Mouse (Mus musculus): ENCODE data around the gene Olfr1386. TPM values are rescaled to one million over a fixed set of nuclear protein-coding genes. Genes with fewer than 3 reads are reported as not detected.
"Not testable (repeated sequence)": the region's sequence is repeated elsewhere in the genome, so short reads cannot be mapped to it uniquely, and the experiment has no call there.

The Olfr1386 gene
- total RNA-seq (2014; fragmentation: Nextera tagmentation) (not detected in 2 replicates), total RNA-seq (2017) (0.22 and 0.23 TPM in 2 replicates), polyA plus RNA-seq (2012) (not detected in 2 replicates)

DNA sequence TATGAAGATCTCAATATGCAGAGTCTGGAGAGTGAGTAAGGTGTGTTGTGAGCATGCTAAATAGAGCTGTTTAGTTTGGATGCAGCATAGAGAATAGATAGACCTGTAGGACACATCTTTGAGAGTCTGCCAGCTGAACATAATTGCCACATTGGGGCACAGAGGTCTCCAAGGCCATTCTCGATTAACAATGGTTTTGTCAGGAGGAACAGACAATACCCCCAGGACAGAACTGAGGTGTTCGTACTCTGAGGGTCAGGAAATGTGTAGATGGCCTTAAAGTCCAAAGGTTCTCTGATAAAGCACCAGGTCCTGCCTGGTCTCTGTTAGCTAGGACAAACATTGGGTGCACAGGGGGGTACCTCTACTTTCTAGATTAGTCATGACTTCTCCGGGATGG is at the start of gene Olfr1386:
TSS of gene Olfr1386 (plus strand) at position 301 of the 400 bp plus-strand sequence.
- DNase-seq (ENCODE audit: low spot score); H3K4me3 ChIP-seq (ENCODE audit: low read depth, low read length); H3K36me3 ChIP-seq (replicated peaks); H3K4me1 ChIP-seq (ENCODE audit: insufficient read depth, low read depth, low read length); H3K27me3 ChIP-seq (ENCODE audit: insufficient read depth, low read length); H3K9me3 ChIP-seq (replicated peaks); ATAC-seq (ENCODE audit: extremely low read depth, insufficient number of reproducible peaks, low FRiP score, poor library complexity, severe bottlenecking): not testable (repeated sequence)

DNA sequence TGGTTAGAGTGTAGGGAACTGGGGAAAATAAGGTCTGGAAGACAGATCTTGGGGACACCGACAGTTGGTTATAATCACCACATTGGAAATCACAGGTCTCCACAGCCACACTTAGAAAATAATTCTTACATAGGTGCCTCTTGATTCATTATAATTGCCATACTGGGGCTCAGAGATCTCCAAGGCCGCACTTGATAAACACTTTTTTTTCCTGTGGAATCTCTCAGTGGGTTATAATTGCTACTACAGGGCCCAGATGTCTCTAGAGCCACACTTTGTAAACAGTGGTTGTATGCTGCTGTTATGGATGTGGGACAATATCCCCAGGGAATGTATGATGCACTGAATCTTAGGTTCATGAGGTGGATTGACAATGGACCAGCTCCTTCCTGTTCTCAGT is 42.1 kb upstream of the Olfr1386 start, which contains the start of gene Olfr1389:
TSS of gene Olfr1389 (plus strand) at position 301 of the 400 bp plus-strand sequence.
- TF ChIP-seq GATA1 (IDR thresholded peaks at IDR 0.05; ENCODE audit: borderline replicate concordance, low read length) (no peak), POLR2AphosphoS5 (IDR thresholded peaks at IDR 0.05; ENCODE audit: insufficient replicate concordance, low read depth, low read length) (no peak), CTCF (IDR thresholded peaks at IDR 0.05; ENCODE audit: low read depth, low read length) (no peak), GATA2 (IDR thresholded peaks at IDR 0.05; ENCODE audit: borderline replicate concordance, low read depth, low read length) (no peak), TAL1 (conservative IDR thresholded peaks at IDR 0.05; ENCODE audit: low read depth, low read length) (no peak)
- DNase-seq (ENCODE audit: low spot score), result no peak
- no peak for ATAC-seq (ENCODE audit: extremely low read depth, insufficient number of reproducible peaks, low FRiP score, poor library complexity, severe bottlenecking)
- no peaks in the 10 kb centered on the region for H3K27me3 ChIP-seq (ENCODE audit: insufficient read depth, low read length)
- H3K9me3 ChIP-seq (replicated peaks), result no peaks in the 10 kb centered on the region
- no peaks in the 10 kb centered on the region for H3K36me3 ChIP-seq (replicated peaks)
- no peaks in the 10 kb centered on the region for H3K4me1 ChIP-seq (ENCODE audit: insufficient read depth, low read depth, low read length)
- no peak within 1 kb of the TSS for H3K4me3 ChIP-seq (ENCODE audit: low read depth, low read length)

DNA sequence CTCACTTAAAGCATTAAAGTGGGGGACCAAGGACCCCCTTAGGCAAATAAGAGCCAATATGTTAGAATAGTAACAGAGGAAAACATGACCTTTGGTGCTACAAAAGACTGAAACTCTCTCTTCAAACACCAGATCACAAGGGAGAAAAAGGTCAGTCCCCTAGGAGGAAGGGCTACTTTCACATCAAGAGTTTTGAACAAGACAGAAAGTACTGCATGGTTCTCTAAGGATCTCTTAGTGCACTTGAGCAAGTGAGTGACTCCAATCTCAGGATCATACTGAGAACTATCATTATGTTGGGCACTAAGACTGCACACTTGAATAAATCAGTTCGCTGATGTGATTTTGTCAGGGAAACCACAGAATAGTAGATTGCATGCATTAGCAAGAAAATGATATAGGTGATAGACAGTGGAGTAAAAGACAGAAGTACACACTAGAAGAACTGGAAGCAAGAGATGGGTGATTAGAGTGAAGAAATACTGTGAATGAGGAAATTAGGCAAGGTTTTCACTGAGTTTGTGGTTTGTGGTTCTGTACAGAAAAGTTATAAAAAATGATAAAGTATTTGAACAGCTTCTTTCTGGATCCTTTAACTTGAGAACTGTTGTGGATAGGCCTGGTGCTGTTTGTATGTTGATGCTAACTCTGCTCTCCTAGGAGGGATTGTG is 39.5 kb upstream of the Olfr1386 start:
- no peak for TF ChIP-seq CTCF (IDR thresholded peaks at IDR 0.05; ENCODE audit: low read depth, low read length)
- no peak for TF ChIP-seq GATA2 (IDR thresholded peaks at IDR 0.05; ENCODE audit: borderline replicate concordance, low read depth, low read length)
- TF ChIP-seq POLR2AphosphoS5 (IDR thresholded peaks at IDR 0.05; ENCODE audit: insufficient replicate concordance, low read depth, low read length), result no peak
- TF ChIP-seq GATA1 (IDR thresholded peaks at IDR 0.05; ENCODE audit: borderline replicate concordance, low read length), result no peak
- TF ChIP-seq TAL1 (conservative IDR thresholded peaks at IDR 0.05; ENCODE audit: low read depth, low read length), result no peak
- H3K4me1 ChIP-seq (ENCODE audit: insufficient read depth, low read depth, low read length), result no peaks in the 10 kb centered on the region
- H3K27me3 ChIP-seq (ENCODE audit: insufficient read depth, low read length), result no peaks in the 10 kb centered on the region
- no peaks in the 10 kb centered on the region for H3K9me3 ChIP-seq (replicated peaks)
- ATAC-seq (ENCODE audit: extremely low read depth, insufficient number of reproducible peaks, low FRiP score, poor library complexity, severe bottlenecking), result no peak
- H3K4me3 ChIP-seq (ENCODE audit: low read depth, low read length), result no peak overlapping the region
- H3K36me3 ChIP-seq (replicated peaks), result no peaks in the 10 kb centered on the region
- no peak for DNase-seq (ENCODE audit: low spot score)

DNA sequence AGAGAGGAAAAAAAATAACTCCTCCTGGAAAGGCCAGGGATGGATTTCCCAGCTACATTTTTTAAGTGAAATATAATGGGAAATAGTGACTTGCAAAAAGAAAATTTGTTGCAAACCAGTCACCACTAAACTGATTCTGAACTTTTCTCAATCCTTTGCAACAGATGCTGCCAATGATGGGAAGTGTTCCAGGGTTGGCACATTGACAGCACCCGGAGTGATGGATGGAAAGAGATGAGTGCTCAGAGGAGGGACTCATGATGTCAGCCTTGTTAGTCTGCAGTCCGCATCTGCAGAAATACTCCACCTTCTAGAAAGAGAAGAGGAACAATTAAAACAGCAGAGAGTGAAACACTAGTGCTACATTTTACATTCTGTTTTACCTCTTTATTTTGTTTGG is 35.2 kb upstream of the Olfr1386 start:
- ATAC-seq (ENCODE audit: extremely low read depth, insufficient number of reproducible peaks, low FRiP score, poor library complexity, severe bottlenecking) (no peak), DNase-seq (ENCODE audit: low spot score) (no peak)
- no peaks in the 10 kb centered on the region for H3K4me1 ChIP-seq (ENCODE audit: insufficient read depth, low read depth, low read length)
- H3K9me3 ChIP-seq (replicated peaks), result no peaks in the 10 kb centered on the region
- H3K4me3 ChIP-seq (ENCODE audit: low read depth, low read length), result no peak overlapping the region
- no peaks in the 10 kb centered on the region for H3K36me3 ChIP-seq (replicated peaks)
- TF ChIP-seq GATA1 (IDR thresholded peaks at IDR 0.05; ENCODE audit: borderline replicate concordance, low read length) (no peak), CTCF (IDR thresholded peaks at IDR 0.05; ENCODE audit: low read depth, low read length) (no peak), POLR2AphosphoS5 (IDR thresholded peaks at IDR 0.05; ENCODE audit: insufficient replicate concordance, low read depth, low read length) (no peak), TAL1 (conservative IDR thresholded peaks at IDR 0.05; ENCODE audit: low read depth, low read length) (no peak), GATA2 (IDR thresholded peaks at IDR 0.05; ENCODE audit: borderline replicate concordance, low read depth, low read length) (no peak)
- no peaks in the 10 kb centered on the region for H3K27me3 ChIP-seq (ENCODE audit: insufficient read depth, low read length)

DNA sequence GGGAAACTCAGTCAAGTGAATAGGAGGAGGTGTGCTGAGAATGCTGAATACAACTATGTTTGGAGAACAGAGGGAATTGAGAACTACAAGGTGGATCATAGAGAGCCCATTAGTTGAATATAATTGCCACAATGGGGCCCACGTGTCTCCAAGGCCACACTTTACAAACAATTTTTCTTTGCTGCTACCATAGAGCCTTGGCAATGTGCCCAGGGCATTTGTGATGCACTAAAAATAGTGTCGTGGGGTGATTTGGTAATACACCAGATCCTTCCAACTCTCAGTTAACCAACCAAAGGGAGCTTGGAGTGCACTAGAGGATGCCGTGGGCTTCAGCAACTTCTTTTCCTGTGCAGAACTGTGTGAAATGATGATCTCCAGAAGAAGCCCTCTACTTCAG is 28.4 kb upstream of the Olfr1386 start, which contains the start of gene Olfr1388:
TSS of gene Olfr1388 (plus strand) at position 214 of the 400 bp plus-strand sequence.
- no peak for DNase-seq (ENCODE audit: low spot score)
- no peaks in the 10 kb centered on the region for H3K9me3 ChIP-seq (replicated peaks)
- H3K36me3 ChIP-seq (replicated peaks), result no peaks in the 10 kb centered on the region
- H3K27me3 ChIP-seq (ENCODE audit: insufficient read depth, low read length), result no peaks in the 10 kb centered on the region
- H3K4me3 ChIP-seq (ENCODE audit: low read depth, low read length), result no peak within 1 kb of the TSS
- H3K4me1 ChIP-seq (ENCODE audit: insufficient read depth, low read depth, low read length), result no peaks in the 10 kb centered on the region
- no peak for TF ChIP-seq TAL1 (conservative IDR thresholded peaks at IDR 0.05; ENCODE audit: low read depth, low read length)
- no peak for TF ChIP-seq CTCF (IDR thresholded peaks at IDR 0.05; ENCODE audit: low read depth, low read length)
- no peak for TF ChIP-seq POLR2AphosphoS5 (IDR thresholded peaks at IDR 0.05; ENCODE audit: insufficient replicate concordance, low read depth, low read length)
- no peak for TF ChIP-seq GATA2 (IDR thresholded peaks at IDR 0.05; ENCODE audit: borderline replicate concordance, low read depth, low read length)
- TF ChIP-seq GATA1 (IDR thresholded peaks at IDR 0.05; ENCODE audit: borderline replicate concordance, low read length), result no peak
- ATAC-seq (ENCODE audit: extremely low read depth, insufficient number of reproducible peaks, low FRiP score, poor library complexity, severe bottlenecking), result no peak

DNA sequence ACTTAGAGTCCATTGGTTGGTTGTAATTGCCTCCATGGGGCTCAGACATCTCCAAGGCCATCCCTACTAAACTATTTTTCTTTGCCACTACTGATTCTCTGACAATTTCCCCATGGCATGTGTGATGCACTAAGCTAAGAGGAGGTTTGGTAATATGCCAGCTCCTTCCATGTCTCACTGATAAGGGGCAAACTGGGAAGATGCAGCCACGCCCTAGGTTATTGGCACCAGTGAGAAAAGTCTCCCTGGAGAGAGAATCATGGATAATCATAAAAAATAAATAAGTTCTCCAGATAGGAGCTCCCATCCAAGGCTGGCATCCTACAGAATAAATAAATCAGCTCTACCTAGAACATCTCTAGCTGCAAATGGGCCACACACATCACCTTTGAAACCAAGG is 9.8 kb upstream of the Olfr1386 start, which contains the start of gene Olfr1387:
TSS of gene Olfr1387 (plus strand) at position 301 of the 400 bp plus-strand sequence.
- no peak for DNase-seq (ENCODE audit: low spot score)
- Histone ChIP-seq H3K36me3 (replicated peaks) (no peaks in the 10 kb centered on the region), H3K4me3 (ENCODE audit: low read depth, low read length) (no peak within 1 kb of the TSS), H3K4me1 (ENCODE audit: insufficient read depth, low read depth, low read length) (no peaks in the 10 kb centered on the region), H3K27me3 (ENCODE audit: insufficient read depth, low read length) (0 out of 2 replicates have a peak, but pooled peaks cover 3% of the 10 kb centered on the region), H3K9me3 (replicated peaks) (no peaks in the 10 kb centered on the region)
- no peak for TF ChIP-seq POLR2AphosphoS5 (IDR thresholded peaks at IDR 0.05; ENCODE audit: insufficient replicate concordance, low read depth, low read length)
- TF ChIP-seq GATA2 (IDR thresholded peaks at IDR 0.05; ENCODE audit: borderline replicate concordance, low read depth, low read length), result no peak
- no peak for TF ChIP-seq TAL1 (conservative IDR thresholded peaks at IDR 0.05; ENCODE audit: low read depth, low read length)
- no peak for TF ChIP-seq GATA1 (IDR thresholded peaks at IDR 0.05; ENCODE audit: borderline replicate concordance, low read length)
- ATAC-seq (ENCODE audit: extremely low read depth, insufficient number of reproducible peaks, low FRiP score, poor library complexity, severe bottlenecking), result no peak

Data from G1E (cell line).